Mouse (Mus musculus): ENCODE results near the gene Naa10.

Gene Naa10

DNA sequence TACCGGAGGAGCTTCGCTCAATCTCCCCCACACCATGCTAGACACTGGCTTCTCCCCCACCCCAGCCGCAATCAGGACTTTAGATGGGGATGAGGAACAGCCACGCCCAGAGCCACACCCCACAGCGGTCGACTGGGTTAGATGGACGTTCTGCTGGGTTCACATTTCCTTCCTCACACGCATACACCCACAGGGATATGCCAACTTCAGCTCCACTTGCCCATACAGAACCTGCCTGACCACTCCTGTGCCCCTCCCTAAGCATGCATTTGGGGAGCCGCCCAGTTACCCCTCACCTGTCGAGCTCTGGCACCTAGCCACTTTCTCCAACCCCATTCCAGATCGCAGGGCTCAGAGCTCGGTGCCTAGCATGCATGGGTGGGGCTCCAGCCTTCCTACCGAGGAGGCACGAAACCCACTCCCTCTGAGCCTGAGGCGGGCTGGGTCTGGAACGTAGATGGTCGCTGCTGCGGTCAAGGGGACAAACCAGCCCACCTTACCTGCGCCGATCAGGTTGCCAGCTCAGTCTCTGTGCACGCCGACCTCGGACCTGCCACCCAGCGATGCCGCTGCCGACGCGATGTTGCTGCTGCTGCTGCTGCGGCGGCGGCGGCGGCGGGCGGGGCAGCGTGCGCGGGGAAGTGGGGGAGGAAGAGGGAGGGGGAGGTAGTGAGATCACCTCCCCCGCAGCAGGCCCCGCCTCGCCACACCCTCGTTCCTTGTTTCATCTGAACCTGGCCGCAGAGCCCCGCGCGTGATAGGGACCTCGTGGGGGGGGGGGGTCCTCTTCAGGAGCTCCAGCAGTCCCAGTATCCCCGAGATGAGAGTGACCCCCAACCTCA is 41.3 kb downstream of the Naa10 start:
- Histone ChIP-seq H3K9me3 (ENCODE audit: low read length) (no peaks in the 10 kb centered on the region), H3K36me3 (ENCODE audit: insufficient read depth, low read length) (no peaks in the 10 kb centered on the region), H3K4me3 (replicated peaks; ENCODE audit: low read length) (peak overlapping the region; percentile 77), H3K27me3 (ENCODE audit: insufficient read depth, low read length) (peaks cover 44% of the 10 kb centered on the region), H3K4me1 (replicated peaks; ENCODE audit: low read depth, low read length) (peaks cover 19% of the 10 kb centered on the region)
- TF ChIP-seq POU5F1 (IDR thresholded peaks at IDR 0.05; ENCODE audit: borderline replicate concordance, low read length) (no peak), CTCF (conservative IDR thresholded peaks at IDR 0.05; ENCODE audit: low read length) (no peak), NANOG (IDR thresholded peaks at IDR 0.05; ENCODE audit: borderline replicate concordance, low read length) (no peak)

DNA sequence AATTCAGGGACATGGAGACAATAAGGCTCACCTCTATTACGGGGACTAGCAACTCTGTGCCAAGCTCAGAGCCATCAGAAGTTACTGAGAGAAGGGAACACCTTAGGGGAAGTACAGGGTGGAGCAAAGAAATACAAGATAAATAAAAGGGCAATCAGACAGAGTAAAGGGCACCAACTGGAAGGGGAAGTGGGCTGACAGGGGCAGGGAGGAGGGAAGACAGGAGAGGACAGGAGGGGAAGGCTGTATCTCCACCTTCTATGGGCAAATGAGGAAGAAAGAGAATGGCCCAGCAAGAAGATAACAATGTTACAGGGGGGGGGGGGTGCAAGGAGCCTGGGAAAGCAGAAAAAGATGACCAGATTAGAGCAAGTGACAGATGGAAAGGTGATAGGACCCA is 44.7 kb downstream of the Naa10 start:
- H3K36me3 ChIP-seq (ENCODE audit: insufficient read depth, low read length): no peaks in the 10 kb centered on the region
- H3K9me3 ChIP-seq (ENCODE audit: low read length): no peaks in the 10 kb centered on the region
- TF ChIP-seq CTCF (conservative IDR thresholded peaks at IDR 0.05; ENCODE audit: low read length) (no peak), NANOG (IDR thresholded peaks at IDR 0.05; ENCODE audit: borderline replicate concordance, low read length) (no peak), POU5F1 (IDR thresholded peaks at IDR 0.05; ENCODE audit: borderline replicate concordance, low read length) (no peak)
- peaks cover 19% of the 10 kb centered on the region for H3K4me1 ChIP-seq (replicated peaks; ENCODE audit: low read depth, low read length)
- H3K4me3 ChIP-seq (replicated peaks; ENCODE audit: low read length): no peak overlapping the region
- peaks cover 42% of the 10 kb centered on the region for H3K27me3 ChIP-seq (ENCODE audit: insufficient read depth, low read length)

GRCm38 (mm10) chrX:73875881-73876280 is 45.9 kb downstream of the Naa10 start:
- Histone ChIP-seq H3K4me3 (replicated peaks; ENCODE audit: low read length) (no peak overlapping the region), H3K27me3 (ENCODE audit: insufficient read depth, low read length) (peaks cover 33% of the 10 kb centered on the region), H3K4me1 (replicated peaks; ENCODE audit: low read depth, low read length) (peaks cover 9% of the 10 kb centered on the region), H3K36me3 (ENCODE audit: insufficient read depth, low read length) (no peaks in the 10 kb centered on the region), H3K9me3 (ENCODE audit: low read length) (no peaks in the 10 kb centered on the region)
- no peak for TF ChIP-seq NANOG (IDR thresholded peaks at IDR 0.05; ENCODE audit: borderline replicate concordance, low read length)
- TF ChIP-seq CTCF (conservative IDR thresholded peaks at IDR 0.05; ENCODE audit: low read length): no peak
- TF ChIP-seq POU5F1 (IDR thresholded peaks at IDR 0.05; ENCODE audit: borderline replicate concordance, low read length): no peak

DNA sequence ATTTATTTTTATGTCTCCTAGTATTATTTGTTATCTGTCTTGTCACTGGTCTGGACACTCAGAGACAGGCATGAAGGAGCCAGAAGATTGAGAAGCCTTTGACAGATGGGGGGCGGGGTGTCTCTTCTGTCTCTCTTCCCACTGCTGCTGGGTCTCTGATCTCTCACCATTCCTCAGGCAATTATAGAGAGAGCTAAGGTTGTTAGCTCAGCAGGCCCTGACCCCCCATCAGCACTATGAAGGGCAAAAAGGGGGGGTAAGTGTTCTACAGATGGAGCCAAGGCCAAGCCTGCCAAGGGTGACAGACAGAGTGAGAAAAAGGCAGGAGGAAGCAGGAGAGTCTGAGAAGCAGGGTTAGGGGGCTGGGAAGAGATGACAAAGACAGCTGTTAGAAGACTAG is 49.8 kb downstream of the Naa10 start:
- Histone ChIP-seq H3K4me3 (replicated peaks; ENCODE audit: low read length) (no peak overlapping the region), H3K36me3 (ENCODE audit: insufficient read depth, low read length) (no peaks in the 10 kb centered on the region), H3K27me3 (ENCODE audit: insufficient read depth, low read length) (peaks cover 6% of the 10 kb centered on the region; the same call in 1 of the 2 replicates), H3K9me3 (ENCODE audit: low read length) (no peaks in the 10 kb centered on the region), H3K4me1 (replicated peaks; ENCODE audit: low read depth, low read length) (no peaks in the 10 kb centered on the region)
- no peak for TF ChIP-seq POU5F1 (IDR thresholded peaks at IDR 0.05; ENCODE audit: borderline replicate concordance, low read length)
- TF ChIP-seq NANOG (IDR thresholded peaks at IDR 0.05; ENCODE audit: borderline replicate concordance, low read length): no peak
- no peak for TF ChIP-seq CTCF (conservative IDR thresholded peaks at IDR 0.05; ENCODE audit: low read length)

GRCm38 (mm10) chrX:73871474-73871873 is 50.3 kb downstream of the Naa10 start:
- no peaks in the 10 kb centered on the region for H3K36me3 ChIP-seq (ENCODE audit: insufficient read depth, low read length)
- H3K9me3 ChIP-seq (ENCODE audit: low read length): no peaks in the 10 kb centered on the region
- TF ChIP-seq POU5F1 (IDR thresholded peaks at IDR 0.05; ENCODE audit: borderline replicate concordance, low read length): no peak
- TF ChIP-seq CTCF (conservative IDR thresholded peaks at IDR 0.05; ENCODE audit: low read length): no peak
- TF ChIP-seq NANOG (IDR thresholded peaks at IDR 0.05; ENCODE audit: borderline replicate concordance, low read length): no peak
- H3K27me3 ChIP-seq (ENCODE audit: insufficient read depth, low read length): 0 out of 2 replicates have a peak, but pooled peaks cover under 1% of the 10 kb centered on the region
- no peaks in the 10 kb centered on the region for H3K4me1 ChIP-seq (replicated peaks; ENCODE audit: low read depth, low read length)
- H3K4me3 ChIP-seq (replicated peaks; ENCODE audit: low read length): no peak overlapping the region

DNA sequence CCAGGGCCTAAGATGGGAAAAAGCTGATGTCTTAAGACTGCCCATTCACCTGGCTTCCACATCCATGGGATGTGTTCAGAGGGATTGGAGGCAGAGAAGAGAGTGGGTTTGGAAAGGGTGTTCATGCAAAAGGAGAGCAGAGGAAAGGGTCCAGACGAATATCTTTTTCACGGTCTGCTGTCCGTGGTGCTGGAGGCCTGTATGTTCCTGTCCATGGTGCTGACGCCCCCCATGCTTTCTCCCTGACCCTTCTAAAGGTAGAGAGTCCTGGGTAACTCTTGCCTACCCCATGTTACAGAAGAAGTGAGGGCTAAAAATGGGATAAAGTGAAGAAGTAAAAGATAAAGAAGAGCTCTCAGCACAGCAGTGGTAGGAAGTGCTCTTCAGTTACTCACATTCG is 52.4 kb downstream of the Naa10 start:
- H3K4me1 ChIP-seq (replicated peaks; ENCODE audit: low read depth, low read length): no peaks in the 10 kb centered on the region
- no peaks in the 10 kb centered on the region for H3K36me3 ChIP-seq (ENCODE audit: insufficient read depth, low read length)
- H3K27me3 ChIP-seq (ENCODE audit: insufficient read depth, low read length): no peaks in the 10 kb centered on the region
- TF ChIP-seq CTCF (conservative IDR thresholded peaks at IDR 0.05; ENCODE audit: low read length): no peak
- no peak for TF ChIP-seq POU5F1 (IDR thresholded peaks at IDR 0.05; ENCODE audit: borderline replicate concordance, low read length)
- TF ChIP-seq NANOG (IDR thresholded peaks at IDR 0.05; ENCODE audit: borderline replicate concordance, low read length): no peak
- no peak overlapping the region for H3K4me3 ChIP-seq (replicated peaks; ENCODE audit: low read length)
- H3K9me3 ChIP-seq (ENCODE audit: low read length): no peaks in the 10 kb centered on the region

DNA sequence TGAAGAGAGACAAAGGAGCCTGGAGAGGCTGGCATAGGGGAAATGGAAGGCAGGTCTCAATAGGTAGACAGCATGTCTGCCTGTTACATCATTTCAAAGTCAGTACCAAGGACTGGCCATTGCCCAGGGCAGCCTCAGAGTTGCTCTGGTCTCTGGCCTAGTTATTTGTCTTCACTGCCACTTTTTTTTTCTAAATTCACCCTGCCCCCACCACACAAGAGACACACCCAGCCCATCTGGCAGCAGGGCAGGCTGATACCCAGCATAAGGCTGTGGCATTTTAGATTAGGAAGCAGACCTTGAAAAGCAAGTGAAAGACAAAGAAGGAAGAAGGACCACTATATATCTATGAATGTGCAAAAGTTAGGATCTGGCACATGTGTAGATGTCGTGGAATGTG is 53.9 kb downstream of the Naa10 start:
- Histone ChIP-seq H3K4me3 (replicated peaks; ENCODE audit: low read length) (no peak overlapping the region), H3K36me3 (ENCODE audit: insufficient read depth, low read length) (no peaks in the 10 kb centered on the region), H3K4me1 (replicated peaks; ENCODE audit: low read depth, low read length) (no peaks in the 10 kb centered on the region), H3K9me3 (ENCODE audit: low read length) (no peaks in the 10 kb centered on the region), H3K27me3 (ENCODE audit: insufficient read depth, low read length) (no peaks in the 10 kb centered on the region)
- no peak for TF ChIP-seq POU5F1 (IDR thresholded peaks at IDR 0.05; ENCODE audit: borderline replicate concordance, low read length)
- no peak for TF ChIP-seq NANOG (IDR thresholded peaks at IDR 0.05; ENCODE audit: borderline replicate concordance, low read length)
- no peak for TF ChIP-seq CTCF (conservative IDR thresholded peaks at IDR 0.05; ENCODE audit: low read length)

DNA sequence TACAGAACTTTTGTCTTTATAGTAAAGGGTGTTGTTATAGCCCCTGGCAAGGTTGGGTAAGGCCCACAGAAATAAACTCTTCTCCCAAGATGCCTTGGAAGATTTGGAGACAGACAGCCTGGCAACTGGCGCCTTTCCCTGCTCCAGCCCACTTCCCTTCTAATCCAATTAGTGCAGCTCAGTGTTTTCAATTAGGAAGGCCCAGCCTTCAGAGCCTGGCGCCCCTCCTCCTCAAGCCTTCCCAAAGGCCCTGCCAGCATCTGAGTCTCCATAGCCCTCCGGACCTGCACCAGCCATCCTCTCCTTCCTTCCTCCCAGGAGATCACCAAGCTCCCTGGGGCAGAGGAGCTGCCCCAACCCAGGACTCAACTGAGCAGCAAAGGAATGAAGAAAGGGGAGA is 54.5 kb downstream of the Naa10 start:
- TF ChIP-seq CTCF (conservative IDR thresholded peaks at IDR 0.05; ENCODE audit: low read length) (no peak), NANOG (IDR thresholded peaks at IDR 0.05; ENCODE audit: borderline replicate concordance, low read length) (no peak), POU5F1 (IDR thresholded peaks at IDR 0.05; ENCODE audit: borderline replicate concordance, low read length) (no peak)

More for the DNA sequence above, 54.5 kb downstream of the Naa10 start:
- no peaks in the 10 kb centered on the region for H3K9me3 ChIP-seq (ENCODE audit: low read length)
- H3K4me1 ChIP-seq (replicated peaks; ENCODE audit: low read depth, low read length): no peaks in the 10 kb centered on the region
- H3K27me3 ChIP-seq (ENCODE audit: insufficient read depth, low read length): no peaks in the 10 kb centered on the region
- no peak overlapping the region for H3K4me3 ChIP-seq (replicated peaks; ENCODE audit: low read length)
- H3K36me3 ChIP-seq (ENCODE audit: insufficient read depth, low read length): no peaks in the 10 kb centered on the region
